Mouse (Mus musculus) olfactory bulb, adult 2 months (tissue): ENCODE data around the gene Tldc2.

Source experiments
- CTCF ChIP-seq: fragments of 200-500 bp; IDR thresholded peaks from 2 replicates; pipeline ENCODE4 v1.5.1; 2012; ENCODE audit warnings: low read depth, mild to moderate bottlenecking, low read length, moderate library complexity; ENCODE audit not compliant: insufficient read depth
- POLR2A ChIP-seq: fragments of 200-500 bp; IDR thresholded peaks from 2 replicates; pipeline ENCODE4 v1.6.1; 2012; ENCODE audit warnings: mild to moderate bottlenecking, low read depth, low read length, moderate library complexity; ENCODE audit not compliant: insufficient read depth

GRCm38 (mm10) chr2:157132686-157133540, 46.1 kb downstream of the Tldc2 start:
- TF ChIP-seq POLR2A = no peak
- no peak for TF ChIP-seq CTCF
